Mouse (Mus musculus) mesoderm, embryonic 11.5 days (tissue): ENCODE data around the gene Galt.

Source experiments
- DNase-seq: peaks from one replicate; pipeline ENCODE4 v3.0.0-alpha.2; 2012; ENCODE audit warnings: low read depth, low spot score

Galt gene

DNA sequence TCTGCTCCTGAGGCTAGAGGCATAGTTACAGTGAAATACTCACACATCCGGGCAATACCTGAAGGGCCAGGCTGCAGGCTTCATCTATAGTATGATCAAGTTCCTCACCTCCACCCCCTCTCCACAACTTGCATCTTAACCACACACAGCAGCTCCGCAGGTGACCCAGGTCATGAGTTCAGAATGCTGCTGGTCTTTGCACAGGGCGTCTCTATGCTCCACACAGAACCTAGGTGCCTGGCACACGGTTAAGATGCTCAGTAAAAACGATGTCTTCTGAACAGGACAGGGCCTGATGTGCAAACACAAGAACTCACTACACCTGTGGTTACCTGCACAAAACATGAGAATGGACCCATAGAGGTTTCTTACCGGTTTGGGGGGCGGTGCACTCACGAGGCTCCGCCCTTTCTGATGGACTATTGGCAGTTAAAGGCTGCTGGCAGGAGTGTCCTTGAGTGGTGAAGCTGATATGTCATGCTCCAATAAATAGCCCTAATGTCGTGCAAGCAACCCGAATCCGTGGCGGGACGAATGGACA is at the start of gene Galt:
Gene Galt, plus strand, starts transcription at position 432 of the 541 bp plus-strand sequence.
- DNase-seq: no peak

DNA sequence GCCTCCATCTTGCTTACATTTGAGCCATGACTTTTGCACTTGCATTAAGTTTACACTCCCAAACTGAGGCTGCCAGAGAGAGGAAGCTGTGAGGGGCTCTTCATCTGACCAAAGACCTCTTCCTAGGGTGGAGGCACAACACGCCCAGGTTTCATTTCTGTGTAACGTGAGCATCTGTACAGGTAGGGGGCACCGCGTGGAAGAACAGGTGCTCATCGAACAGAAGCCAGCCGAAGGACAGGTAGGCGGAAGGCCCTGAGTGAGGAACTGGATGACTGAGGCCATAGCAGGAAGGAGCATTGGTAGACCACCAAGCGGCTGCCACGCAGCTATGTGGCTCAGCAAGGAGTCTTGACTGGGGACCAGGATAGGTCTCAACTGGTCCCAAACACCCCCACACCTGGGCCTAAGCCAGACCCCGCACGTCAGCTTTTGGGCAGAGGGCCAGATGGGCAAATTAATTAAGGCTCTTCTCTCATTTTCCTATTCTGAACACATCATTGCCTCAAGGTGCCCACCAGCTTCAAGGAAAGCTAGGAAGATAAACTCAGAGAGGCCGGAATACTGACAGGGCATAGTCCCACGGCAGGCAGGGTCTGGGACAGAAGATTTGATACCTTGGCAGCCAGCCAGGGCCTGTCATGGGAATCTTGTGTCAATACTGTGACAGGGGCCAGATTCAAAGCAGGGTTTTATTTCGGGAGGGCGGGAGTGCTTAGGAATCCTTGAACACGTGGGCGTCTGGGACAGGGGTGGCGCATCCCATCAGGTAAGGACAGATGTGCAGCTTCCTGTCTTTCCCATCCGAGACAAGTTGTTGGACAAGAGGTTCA is 48.9 kb upstream of the Galt start:
- no peak for DNase-seq

DNA sequence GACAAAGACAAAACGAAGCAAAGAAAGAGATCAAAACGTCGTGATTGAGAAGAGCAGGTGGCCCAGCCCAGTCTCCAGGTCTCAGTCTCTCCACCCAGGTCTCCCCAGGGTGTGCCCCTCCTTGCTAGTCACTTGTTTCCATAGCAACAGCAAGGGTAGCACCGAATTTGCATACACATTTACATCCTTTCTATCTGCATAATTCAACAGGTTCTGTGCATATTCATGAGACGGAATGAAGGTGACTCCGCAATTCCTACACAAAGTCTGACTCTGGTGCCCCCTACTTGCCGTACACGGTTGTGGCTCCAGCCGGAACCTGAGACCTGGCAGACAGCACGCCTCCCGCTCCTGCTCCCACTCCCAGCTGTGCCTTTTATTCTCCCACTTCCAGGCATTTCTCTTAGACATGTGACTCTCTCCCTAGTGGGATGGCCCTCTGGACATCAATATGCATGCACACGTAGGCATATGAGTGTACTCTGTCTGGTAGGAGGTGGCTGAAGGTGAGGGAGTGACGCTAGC is 48.0 kb upstream of the Galt start:
- DNase-seq: peak; percentile 89

DNA sequence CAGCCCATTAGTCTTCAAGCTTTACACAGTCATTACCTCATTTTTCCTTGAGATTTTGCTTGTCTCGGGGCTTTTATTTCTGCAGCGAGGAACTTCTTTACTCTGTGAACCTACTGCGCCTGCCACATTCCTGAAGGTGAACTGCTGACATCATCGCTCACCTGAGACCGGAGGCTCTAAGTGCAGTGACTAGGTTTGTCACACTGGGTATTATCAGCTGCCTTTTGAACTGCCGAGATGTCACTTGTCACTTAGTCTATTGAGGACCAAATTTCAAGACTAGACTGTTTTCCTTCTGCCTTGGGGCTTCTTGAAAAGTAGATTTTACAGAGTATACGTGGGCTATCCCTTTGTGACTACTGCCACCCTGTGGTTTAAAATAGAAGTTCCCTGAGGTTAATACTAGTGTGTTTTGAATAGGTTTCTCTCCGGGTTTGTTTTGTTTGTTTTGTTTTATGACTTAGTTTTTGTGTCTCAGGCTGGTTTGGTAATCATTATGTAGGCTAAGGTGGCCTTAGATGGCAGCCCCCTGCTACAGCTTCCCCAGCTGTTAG is 46.8 kb upstream of the Galt start:
- DNase-seq: peak; percentile 77

DNA sequence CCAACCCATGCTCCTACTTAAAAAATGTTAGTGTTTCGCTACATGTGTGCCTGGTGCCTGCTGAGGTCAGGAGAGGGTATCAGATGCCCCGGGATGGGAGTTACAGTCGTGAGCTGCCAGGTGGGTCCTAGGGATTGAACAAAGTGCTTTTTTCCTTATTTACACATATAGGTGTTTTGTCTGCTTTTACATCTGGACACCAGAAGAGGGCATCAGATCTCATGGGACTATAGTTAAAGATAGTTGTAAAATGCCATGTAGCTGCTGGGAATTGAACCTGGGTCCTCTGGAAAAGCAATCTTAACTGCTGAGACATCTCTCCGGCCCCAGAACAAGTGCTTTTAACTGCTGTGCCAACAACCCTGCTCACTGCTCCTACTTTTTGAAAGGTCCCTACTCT is 44.8 kb upstream of the Galt start:
- DNase-seq: no peak

DNA sequence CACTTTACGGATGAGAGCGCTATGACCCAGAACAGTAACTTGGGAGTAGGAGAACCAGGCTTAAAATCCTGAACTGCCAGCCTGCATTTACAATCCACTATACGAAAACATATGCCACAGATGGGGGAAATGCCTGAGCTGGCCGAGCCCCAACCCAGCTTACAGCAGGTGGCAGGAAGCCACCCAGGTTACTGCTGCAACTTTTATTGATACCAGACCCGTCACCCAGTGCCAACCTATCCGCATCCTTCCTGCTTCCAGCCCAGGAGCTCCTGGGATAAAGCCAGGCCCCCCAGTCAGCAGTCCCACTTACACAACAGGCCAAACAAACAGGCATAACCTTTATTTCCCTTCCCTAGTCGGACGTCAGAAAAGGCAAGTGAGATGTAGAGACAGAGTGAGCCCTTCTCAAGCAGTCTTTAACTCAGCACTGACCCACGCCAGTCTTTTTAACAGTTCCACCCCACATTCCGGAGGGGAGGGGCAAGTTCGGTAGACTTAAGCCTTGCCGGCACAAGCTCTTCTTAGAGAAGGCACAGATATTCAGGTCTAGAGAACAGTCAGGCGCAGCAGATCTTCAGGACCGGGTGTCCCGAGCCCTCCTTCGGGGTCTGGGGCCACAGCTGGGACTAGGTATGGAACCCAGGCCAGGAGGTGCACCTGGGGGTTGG is 43.2 kb upstream of the Galt start:
- no peak for DNase-seq

DNA sequence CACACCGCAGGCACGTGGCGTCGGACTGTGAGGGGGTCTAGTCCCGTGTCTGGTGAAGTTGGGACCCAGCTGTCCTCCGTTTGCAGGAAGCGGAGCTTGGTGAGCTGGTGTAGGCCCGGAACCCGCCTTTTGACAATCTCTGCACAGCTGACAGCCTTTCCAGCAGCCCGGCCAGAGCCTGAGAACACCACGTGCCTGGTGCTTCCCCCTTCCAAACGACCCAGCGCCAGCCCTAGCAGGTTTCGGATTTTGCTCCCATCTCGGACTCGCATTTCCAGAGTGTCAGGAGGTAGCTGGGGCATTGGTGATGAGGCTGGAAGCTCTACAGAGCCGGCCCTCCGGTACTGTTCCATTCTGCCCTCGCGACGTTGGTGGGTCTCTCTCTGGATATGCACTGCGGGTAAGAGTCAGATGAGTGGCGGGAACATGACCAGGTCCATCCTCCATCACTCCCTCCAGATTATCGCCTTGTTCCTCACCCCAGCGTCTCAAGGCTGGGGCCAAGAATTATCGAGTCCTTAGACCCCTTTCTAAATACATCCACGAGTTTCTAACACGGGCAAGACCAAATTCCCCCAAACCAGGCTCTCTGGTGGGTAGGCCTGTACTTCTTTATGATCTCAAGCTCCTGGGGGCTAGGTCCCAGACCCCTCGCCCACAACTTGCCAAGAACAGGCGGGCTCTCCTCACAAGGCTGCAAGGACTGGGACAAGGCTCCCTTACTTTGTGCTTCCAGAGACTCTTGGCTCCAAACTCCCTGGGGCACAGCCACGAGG is 42.4 kb upstream of the Galt start:
- DNase-seq: no peak

DNA sequence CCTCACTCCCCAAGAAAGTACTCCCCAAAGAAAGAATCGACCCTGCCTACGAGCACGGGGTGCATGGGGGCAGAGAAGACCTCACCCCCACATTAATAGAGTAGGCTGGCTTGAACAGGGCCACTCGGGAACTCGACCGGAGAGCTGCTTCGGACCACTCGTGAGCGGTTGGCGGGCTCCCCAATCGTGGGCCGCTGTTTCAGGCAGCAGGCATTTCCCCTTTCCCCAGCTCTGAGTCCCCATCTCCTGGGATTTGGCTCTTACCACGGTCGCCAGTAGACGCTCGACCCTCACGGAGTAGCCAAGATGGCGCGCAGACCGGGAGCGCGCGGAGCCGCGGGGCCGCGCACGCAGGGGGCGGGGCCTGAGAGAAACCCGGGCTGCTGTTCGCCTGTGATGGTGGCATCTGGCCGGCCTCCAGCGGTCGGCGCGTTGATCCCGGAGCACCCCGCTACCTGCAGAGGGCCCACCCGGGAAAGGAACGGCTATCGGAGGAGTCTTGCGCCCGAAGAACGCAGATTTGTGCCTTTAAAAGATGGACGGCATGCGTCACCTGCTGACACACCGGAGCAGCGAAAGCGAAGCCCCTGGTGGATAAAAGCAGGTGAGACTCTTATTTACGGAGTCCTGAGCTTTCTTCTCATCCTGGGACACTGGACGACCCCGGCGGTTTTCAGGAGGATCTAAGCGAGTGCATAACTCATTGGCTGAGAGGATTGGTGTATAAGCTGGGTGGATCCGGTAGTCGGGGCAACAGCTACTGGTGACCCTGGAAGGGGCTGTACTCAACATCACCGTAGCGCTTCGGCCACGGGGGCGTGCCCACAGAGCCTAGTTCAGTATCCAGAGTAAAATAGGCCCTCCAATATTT is 41.6 kb upstream of the Galt start, which contains the start of gene Rpp25l:
Gene Rpp25l, minus strand, starts transcription at position 338 of the 871 bp plus-strand sequence.
- DNase-seq: peak; percentile 91

DNA sequence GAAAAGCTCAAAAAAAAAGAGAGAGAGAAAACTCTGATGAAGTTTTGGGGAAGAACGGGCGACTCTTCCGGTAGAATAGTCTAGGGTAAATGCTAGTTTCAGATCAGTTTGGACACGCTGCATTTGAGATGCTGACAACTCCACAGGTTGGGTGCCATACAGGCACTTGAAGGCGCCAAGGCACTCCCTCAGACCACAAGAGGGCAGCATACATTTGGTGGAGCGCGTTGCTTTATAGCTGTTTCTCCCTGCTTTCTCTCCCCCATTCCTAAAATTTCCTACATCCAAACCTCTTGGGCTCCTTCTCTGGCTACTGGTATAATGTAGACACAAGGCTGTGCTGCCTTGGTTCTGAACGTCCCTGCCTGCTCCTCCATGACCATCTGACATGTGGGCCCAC is 40.8 kb upstream of the Galt start:
- peak; percentile 77 for DNase-seq

DNA sequence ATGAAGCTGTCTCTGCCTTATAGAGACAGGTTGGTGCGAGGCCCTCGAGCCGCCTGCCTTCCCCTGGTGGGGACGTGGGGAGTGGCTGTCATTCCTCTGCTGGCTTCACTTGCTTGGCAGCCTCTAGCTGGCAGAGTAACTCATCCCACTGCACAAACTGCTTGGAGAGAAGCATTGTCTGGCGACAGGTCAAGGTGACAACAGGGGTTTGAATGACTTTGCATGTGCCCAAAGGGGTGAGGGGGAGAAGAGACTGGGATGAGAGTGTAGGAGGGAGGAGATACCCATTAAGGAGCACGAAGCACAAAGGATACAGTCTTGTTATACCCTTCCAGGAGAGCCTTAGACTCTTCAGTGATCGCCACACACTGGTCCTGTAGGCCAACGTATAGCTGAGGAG is 39.9 kb upstream of the Galt start:
- DNase-seq: no peak

DNA sequence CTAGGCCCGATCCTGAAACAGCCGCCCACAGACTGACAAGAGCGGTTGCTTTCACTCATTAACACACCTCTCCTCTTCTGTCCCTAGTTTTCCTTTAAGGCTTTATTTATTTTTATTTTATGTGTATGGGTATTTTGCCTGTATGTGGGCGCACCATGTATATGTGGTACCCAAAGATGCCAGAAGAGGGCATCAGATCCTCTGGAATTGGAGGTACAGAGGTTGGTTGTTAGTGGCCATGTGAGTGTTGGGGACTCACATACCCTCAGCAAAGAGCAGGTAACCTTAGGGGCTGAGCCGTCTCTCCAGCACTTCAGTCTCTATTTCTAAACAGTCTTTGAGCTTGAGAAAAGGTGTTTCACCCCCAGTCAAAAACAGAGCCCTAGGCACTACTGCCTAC is 39.4 kb upstream of the Galt start:
- DNase-seq: no peak

DNA sequence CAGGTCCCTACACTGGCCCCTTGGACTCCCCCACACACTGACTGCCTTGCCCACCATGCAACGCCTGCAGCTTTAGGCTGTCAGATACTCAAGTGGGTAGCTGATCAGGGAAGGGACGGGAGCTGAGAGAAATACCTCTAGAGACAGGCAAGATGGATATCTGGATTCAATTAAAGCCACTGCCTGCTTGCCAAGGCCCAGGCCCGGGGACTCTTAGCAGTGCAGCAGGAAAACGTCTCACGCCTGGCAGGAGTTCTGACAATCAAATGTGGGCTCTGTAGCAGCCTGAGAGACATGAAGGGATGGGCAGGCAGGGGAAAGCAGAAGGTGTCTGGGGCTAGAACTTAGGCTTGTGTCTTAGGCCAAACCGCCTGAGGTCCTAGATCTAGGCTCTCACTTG is 38.2 kb upstream of the Galt start:
- no peak for DNase-seq

DNA sequence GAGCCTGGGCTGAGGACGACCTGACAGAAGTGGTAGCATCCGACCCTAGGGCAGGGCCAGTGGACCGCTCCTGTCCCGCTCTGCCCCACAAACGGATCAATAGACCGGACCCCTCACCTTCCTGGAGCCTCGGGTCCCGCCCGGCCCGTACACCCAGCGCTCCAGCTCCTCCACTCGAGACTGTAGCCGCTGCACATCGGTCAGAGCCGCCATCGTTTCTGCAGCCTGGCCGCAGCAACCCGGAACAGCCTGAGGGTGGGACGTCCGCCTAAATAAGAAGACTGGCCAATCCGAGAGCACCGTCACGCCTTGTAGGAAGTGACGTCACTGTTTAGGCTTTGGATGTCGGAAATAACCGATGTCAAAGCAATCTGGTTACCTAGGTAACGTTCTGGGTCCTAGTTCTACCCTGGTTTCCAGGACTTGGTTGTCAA is 32.1 kb upstream of the Galt start, which contains the start of gene Dctn3:
Gene Dctn3, minus strand, starts transcription at position 253 of the 434 bp plus-strand sequence.
- DNase-seq: peak; percentile 96

DNA sequence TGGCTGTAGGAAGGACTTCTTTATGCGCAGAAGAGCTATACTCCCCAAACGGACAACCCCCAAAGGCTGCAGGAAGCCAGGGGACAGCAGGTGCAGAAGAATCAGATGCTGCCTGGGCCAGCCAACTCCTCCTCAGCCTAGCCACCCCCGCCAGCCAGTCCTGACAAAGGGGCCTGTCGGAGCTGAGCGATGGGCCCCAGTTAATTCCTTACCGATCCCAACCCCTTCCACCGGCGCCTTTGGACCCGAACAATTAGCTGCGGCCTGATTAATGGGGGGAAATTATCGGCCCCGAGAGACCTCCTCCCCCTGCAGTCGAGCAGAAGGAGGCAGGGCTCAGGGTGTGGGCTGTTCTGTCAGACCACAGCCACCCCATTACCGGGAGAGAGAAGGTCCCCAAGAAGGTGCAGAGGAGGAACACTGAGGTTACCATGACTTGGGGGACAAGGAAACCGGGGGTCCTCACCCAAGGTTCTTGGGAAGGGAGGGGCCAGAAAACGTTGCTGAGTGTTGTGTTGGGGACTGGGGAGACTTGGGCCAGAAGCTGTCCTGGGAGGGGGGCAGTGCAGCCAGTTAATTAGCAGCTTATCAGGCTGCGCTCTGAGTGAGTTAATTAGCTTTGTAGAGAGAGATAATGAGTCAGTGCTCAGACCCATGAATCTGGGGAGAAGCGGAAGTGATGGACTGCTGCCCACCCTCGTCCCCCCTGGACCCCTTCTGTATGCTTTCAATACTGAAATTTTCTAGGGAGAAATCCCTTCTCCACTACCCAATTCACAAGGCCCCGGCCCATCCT is 28.0 kb upstream of the Galt start:
- peak; percentile 53 for DNase-seq

DNA sequence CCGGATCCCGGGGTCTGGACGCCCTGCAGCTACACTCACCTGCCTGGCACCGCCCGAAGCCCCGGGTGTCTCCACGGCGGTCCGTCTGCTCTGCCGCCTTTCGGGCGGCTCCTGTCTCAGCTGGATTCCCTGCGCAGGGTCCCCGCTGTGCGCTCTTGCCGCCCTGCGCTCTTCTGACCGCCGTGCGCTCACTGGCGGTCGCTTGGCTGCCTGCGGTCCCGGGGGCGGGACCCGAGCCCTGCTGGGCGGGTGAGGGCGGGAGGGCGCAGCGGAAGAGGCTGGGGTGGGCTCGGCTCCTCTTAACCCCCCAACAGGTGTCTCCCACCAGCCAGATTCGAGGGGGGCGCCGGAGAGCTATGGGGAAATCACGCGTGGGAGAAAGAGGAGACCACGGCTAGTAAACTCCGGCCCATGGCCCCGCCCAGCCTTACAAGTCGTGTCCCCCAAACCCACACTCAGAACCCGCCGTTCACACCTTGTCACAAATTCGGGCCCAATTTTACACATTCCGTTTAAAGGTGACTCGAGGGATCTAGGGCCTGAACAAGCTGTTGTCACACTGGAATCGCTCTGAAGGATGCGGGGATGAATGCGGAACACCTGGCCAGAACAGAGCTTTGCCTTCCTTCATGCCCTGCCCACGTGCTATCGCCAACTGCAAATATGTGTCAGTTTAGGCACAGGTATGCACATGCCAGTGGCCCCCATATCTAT is 23.8 kb upstream of the Galt start, which contains the start of gene Arid3c:
Gene Arid3c, minus strand, starts transcription at position 91 of the 714 bp plus-strand sequence.
- DNase-seq: peak; percentile 54

DNA sequence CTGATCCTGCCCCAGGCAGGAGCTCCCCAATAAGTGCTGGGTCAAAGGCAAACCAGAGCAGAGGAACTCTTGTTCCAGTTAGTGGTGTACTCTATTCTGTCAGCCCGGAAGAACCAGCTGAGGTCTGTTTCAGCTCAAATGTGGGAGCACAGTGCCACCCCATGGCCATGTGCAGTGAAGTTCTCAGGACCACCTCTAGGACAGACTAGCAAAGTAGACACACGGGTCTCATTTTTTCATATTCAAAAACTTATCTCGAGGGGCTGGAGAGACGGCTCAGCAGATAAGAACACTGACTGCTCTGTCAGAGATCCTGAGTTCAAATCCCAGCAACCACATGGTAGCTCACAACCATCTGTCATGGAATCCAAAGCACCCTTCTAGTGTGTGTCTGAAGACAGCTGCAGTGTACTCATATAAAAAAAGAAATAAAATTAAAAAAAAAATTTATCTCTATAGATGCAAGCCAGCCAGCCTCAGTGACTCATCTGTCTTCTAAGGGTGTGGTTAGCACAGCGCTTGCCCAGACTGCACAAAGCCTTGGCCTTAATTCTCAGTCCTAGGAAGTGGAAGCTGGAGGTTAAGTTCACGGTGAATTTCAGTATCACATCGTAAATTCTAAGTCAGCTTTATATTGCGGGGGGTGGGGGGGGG is 17.3 kb upstream of the Galt start:
- peak; percentile 77 for DNase-seq

DNA sequence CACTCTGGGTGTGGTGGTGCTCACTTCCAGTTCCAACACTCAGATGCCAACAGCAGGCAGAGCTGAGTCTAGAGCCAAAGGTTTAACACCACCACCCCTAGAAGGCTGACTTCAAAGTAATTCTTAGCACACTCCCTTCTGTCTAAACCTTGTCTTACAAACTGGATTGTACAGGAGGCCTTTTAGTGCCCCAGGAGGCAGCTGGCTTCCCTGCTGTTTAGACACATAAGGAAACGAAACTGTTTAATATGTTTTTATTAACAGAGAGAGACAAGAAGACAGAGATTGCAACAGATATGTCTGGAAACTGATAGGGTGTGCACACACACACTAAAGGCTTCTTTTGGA is 16.8 kb upstream of the Galt start:
- no peak for DNase-seq

DNA sequence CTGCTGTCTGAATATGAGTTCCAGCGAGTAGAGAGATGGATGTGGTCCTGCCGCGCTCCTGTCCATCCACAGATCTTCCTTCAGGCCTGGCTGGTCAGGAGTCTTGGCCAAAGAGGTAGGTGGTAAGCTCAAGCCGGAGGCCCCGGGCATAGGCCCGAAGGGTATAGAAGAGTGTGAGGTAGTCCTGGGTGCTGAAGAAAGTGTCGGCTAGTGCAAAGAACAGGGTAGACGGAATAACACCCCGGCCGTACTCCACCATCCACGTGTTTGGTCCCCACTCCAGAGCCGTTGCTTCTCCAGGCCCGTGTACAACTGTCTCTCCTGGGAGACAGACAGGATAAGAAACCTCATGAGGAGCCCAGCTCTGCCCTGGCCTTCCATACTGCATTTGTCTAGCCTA is 15.8 kb upstream of the Galt start:
- DNase-seq: no peak
